Mouse (Mus musculus): ENCODE data around the gene Heatr6. TPM values are rescaled to one million over a fixed set of nuclear protein-coding genes. Genes with fewer than 3 reads are reported as not detected.

Heatr6 gene
- 10 to 100 TPM in 1 of 2 experiments, 1 to 10 TPM in 1; 8.5 to 10.7 TPM for total RNA-seq (2021)
- long read RNA-seq, experiment 1, full-length matches to known transcripts, result 8 of 10 reads
- long read RNA-seq, experiment 1, partial matches to known transcripts, result 1 of 10 reads
- long read RNA-seq, experiment 1, other reads (novel, unspliced or antisense), result 1 of 10 reads
- long read RNA-seq, experiment 2, full-length matches to known transcripts, result 2 of 4 reads
- long read RNA-seq, experiment 2, partial matches to known transcripts, result 1 of 4 reads
- long read RNA-seq, experiment 2, other reads (novel, unspliced or antisense), result 1 of 4 reads

DNA sequence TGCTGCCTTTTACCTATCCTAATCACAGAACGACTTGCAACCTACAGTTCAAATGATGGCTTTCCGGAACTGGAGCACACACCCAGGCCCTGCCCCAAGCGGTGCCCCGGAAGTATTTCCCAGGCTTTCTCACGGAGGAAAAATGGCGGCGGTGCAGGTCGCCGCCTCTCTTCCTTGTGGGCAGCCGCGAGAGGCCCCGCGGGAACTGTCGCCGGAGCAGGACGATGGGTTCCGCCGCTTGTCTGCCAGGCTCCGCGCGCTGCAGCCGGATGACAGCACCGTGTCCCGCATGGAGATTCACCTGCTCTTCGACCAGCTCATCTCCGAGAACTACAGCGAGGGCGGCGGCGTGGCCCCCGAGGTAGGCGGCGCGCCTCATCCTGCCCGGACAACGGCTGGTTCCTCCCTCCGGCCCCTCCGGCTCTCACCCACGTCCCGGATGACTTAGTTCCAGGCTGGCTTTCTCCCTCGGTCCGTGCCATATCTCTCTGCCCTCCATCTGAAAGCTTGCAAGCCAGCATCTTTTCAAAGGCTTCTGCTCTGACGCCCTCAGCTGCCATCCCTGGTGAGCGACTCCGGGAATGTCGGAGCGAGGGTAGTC, at the start of gene Heatr6:
Heatr6 (plus strand) TSS at position 116 of the 601 bp plus-strand sequence.
- peak; percentile 91 for DNase-seq (ENCODE audit: low spot score)

DNA sequence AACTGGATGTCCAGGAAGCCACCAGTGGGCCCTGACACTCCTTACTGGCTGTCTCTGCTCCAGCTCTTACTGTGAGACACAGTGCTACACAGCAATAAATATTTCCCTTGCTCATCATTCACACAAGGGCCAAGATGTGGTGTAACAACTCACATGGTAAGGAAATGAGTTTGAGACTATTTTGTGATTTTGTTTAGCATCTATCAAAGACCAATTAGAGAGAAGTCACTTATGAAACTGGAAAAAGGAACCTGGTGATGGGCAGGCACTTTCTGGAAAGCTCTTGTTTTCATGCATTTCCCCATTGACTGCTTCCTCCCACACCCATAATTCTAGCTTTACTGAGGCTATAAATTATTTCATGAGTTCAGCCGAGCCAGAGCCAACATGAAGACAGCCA, 49.8 kb upstream of the Heatr6 start, which contains the start of gene Wfdc17:
Wfdc17 (plus strand) TSS at position 287 of the 400 bp plus-strand sequence.
- DNase-seq (ENCODE audit: low spot score), result no peak

DNA sequence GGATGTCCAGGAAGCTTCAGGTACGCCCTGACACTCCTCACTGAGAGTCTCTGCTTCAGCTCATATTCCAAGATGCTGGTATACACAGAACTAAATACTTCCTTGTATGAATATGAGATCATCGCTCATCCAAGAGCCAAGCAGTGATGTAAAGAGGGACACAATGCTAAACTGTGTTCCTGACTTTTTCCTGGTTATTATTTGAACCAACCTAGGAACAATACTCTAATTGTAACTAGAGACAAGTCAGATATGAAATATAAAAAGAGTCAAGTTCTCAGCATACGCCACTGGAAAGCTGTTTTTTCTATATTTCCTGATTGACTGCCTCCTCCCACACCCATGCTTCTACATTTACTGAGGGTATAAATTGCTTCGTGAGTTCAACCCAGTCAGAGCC, 44.8 kb upstream of the Heatr6 start, which contains the start of gene Wfdc18:
Wfdc18 (plus strand) TSS at position 301 of the 400 bp plus-strand sequence.
- no peak for DNase-seq (ENCODE audit: low spot score)

DNA sequence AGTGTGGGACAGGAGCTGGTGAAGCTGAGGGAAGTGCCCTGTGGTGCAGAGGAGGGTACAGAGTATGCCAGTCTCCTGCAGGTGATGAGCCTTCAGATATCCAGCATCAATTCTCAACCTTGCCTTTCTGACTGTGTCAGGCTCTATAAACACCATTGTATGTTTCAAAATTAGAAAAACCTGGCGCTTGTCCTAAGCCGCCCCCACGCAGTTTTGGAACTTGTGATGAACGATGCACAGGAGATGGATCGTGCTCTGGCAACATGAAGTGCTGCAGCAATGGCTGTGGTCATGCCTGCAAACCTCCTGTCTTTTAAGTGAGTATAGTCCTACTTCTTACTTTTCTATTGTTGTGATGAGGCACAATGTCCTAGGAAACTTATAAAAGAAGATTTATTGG, 43.8 kb upstream of the Heatr6 start:
- DNase-seq (ENCODE audit: low spot score), result no peak

DNA sequence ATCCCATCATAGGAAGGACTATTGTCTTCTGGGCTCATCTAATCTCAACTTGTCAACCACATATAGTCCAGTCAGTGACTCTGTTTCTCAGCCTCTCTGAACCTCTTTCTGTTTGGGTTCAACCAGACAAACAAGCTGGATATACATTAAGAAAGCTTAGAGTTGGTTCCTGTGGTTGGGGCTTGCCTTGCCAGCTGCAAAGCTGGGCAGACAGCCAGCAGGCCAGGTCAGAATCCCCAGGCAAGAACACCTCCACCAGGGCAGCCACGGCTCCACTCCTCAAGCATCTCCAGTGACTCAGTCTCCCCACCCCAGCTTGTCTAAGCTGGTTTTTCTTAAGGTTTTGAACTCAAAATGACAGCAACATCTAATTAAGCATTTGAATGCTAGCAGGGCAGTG, 40.8 kb upstream of the Heatr6 start:
- DNase-seq (ENCODE audit: low spot score), result no peak

DNA sequence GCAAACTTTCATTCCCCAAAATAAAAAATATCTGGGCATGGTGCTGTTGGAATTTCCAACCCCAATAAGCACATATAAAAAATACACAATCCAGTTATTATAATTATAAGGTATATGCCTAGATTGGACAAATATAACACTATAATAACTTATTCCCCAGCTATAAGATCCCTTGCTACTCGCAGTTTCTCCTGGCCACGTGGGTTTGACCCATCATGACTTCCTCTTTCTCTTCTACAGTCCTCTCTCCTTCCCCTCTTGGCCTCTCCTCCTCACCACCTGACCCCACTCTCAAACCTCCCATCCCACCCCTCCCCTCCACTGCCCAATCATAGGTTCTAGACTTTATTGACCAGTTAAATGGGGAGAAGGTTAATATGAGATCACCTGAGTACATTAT, 39.6 kb upstream of the Heatr6 start:
- DNase-seq (ENCODE audit: low spot score), result no peak

DNA sequence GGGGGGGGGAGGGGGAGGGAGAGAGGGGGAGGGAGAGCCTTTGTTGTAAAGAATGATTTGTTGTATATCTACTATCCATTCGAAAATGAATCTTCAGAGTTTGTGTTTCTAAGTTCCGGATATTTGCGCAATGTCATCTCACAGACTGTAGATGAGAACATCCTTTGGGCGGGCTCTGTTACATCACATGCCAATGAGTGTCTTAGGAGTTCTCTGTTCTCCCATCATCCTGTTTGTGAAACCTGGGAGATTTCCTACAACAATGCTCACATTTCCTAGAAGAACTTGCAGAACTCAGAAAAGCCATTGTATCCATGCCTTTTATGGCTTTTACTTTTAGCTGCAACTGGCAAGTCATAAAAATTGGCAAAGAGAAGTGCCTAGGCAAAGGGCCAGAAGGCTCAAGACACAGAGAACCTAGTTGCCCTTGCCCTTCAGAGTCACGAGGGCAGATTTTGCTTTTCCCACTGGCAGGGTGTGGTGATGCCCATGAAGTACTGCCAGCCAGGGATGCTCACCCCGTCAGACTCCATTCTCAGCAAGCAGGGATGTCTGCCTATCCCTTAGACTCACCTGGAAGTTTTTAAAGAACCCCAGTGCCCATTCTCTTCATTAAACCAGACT, 36.3 kb upstream of the Heatr6 start:
- no peak for DNase-seq (ENCODE audit: low spot score)

DNA sequence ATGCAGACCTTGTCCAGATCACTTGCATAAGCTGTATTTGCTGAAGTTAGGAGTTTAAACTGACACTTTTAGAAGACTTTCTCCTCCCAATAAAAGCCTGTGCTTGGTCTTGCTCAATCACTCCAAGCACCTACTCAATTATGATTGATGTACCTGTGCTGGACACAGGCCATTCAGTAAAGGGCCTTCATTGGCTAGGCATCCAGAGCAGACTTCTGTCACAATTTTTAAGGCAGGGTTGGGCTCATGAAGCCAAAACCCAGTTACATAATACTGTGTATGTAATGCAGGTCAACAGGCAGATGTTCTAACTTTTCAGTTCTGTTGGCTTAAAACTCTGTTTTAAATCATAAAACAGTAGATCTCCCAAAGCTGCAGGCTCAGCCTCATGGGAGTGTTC, 32.7 kb upstream of the Heatr6 start:
- no peak for DNase-seq (ENCODE audit: low spot score)

DNA sequence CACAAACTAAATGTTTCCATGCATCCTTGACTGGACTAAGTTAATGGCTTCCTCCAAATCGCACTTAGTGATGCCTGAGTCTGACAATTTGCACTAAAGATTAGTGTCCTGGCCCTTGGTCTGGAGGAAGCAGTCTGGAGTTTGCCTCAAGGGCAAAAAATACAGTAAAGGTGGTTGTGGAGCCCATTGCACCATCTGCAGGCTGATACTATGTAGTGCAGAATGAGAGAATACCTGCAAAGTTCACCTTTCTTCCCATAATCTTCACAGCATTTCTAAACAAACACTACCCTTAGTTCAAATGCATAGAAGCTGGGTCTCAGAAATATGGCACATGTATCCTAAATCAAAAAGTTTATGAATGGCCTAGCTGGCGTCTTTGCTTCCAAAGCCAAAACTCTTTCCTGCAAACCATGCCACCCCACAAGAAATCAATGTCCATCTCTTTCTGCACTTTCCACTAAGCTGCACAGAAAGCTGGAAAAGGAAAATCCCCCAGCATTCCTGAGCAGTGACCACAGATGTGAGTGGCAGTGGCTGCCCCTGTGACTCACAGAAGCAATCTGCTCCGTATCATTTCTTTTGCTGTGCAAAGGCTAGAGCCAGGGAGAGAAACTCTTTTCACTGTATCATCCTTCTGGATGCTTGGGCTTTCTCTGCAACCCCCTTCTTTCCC, 24.6 kb upstream of the Heatr6 start:
- DNase-seq (ENCODE audit: low spot score), result no peak

DNA sequence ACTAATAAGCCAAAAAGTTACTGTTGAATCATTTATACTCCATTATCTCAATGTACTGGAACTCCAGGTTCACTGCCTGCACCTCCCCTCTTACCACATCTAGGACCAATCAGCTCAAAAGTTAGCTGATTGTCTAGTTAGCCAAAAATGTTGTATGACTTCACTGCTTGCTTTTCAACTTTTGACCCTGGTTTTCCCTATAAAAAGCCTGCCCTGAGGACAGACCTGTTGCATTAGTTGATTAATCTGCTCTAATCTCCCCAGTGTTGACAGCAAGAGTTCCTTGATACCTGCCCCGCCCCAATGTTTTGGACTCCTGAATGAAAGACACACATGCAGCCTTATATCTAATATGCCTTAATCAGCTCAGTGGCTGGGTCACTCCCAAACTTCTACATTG, 22.4 kb upstream of the Heatr6 start:
- no peak for DNase-seq (ENCODE audit: low spot score)

DNA sequence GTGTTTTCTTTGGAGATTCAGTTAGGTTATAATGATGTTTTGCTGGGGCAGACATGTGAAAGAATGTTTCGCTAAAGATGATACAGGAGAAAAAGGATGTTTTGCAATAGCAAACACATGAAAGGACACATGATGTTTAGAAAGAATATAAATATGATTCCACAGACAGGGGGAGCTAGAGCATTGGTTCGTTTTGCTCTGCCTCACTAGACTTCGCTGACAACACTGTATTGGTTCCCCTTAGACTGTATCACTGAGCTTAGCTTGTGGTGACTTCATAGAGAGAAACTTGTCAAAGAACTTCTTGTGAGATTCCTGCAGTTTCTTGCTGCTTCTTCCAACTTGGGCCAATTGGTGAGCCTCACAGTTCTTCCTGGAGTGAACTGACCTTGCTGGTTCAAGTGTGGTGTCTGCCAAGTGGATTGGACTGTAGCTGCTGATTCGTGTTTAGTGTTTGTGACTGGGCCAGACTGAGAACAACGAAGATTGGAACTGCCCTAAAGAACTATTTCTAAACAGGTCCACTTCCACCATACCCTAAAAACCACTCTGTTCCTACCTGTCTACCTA, 20.3 kb upstream of the Heatr6 start:
- DNase-seq (ENCODE audit: low spot score), result no peak

DNA sequence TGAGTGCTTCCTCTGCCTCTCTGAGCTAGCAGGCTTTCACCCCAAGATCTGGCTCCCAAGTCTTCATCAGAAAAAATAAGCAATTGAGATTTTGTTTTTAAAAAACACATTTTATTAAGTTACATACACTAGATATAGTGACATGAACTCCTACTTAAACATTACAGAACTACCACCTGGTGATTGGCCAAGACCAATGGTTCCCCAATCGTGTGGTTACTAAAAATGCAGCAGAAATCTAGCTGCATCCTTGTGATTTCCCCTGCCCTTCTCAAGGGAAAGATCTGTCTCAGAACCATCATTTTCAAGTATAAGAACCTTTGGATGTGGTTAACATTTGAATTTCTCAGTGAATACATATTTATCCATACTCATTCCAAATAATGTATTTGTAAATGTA, 19.3 kb upstream of the Heatr6 start:
- DNase-seq (ENCODE audit: low spot score), result no peak

DNA sequence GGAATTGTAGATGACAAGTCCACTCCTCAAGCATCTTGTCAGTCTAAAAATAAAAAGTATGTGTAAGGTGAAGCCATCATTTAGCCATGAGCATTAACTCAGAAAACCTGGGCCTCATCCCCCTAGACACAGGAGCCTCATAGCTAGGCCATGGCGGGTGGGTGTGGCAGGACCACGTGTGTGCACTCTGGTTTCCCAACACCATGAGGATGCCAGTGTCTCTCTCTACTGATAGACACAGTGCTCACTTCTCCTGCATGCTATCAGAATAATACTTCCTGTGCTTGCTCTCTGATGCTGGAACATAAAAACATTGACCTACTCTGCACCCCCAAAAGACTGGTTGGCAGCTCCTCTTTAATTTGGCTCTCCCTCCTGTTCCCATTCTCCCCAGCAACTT, 17.6 kb upstream of the Heatr6 start:
- DNase-seq (ENCODE audit: low spot score), result no peak

DNA sequence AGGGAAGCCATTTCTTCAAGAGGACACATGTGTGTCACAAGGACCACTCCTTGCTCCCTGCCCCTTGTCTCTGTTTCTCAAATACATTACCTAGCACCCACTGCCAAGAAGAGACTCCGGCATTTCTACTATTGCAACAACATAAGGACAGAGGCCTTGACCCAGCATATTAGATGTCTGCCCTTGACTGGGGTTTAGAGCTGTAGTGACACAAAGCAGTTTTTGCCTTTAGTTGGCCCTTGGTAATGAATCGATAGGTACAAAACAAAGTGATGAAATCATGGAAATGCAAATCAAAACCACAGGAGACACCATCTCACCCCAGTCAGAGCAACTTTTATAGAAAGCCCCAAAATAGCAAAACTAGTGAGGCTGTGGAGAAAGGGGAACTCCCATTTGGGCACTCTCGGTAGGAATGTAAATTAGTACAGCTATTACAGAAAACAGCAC, 16.4 kb upstream of the Heatr6 start:
- DNase-seq (ENCODE audit: low spot score), result no peak

DNA sequence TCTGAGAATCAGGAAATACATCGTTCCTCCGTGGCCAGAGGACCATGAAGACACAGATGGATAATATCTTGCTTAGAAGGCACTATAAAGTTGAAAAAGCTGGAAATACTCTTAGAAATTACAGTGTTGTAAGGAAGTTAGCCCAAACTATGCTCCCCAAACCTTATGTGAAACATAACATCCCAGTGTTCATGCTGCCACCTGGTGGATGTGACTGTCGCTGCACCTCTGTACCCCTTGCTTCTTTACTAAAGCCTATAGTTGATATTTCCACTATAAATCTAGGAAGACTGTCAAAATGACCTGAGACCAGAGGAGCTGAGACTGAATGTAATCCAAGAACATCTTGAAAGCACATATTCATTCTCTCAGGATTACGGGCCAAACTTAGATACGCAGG, 14.3 kb upstream of the Heatr6 start:
- DNase-seq (ENCODE audit: low spot score), result peak; percentile 74

DNA sequence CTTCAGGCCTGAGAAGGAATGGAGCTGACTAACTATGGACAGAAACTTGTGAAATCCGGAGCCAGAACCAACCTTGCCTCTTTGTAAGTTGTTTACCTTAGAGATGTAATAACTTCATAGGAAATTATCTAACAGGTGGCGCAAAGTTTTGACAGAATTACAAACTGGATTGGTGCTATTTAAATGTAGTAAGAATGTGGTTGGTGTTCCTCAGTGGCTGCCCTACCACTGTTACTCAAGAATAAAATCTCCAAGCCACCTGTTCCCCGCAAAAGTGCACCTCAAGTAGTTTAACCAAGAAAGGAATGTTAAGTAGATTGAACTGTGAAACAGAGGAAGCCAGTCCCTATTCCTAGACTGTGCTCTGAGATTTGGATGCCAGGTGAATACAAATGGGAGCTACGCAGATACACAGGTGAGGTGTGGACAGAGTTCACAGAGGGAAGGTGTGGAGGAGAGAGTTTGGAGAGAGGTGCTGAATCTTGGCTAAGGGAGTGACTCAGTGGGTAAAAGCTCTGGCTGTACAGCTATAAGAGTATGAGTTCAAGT, 13.0 kb upstream of the Heatr6 start:
- no peak for DNase-seq (ENCODE audit: low spot score)

DNA sequence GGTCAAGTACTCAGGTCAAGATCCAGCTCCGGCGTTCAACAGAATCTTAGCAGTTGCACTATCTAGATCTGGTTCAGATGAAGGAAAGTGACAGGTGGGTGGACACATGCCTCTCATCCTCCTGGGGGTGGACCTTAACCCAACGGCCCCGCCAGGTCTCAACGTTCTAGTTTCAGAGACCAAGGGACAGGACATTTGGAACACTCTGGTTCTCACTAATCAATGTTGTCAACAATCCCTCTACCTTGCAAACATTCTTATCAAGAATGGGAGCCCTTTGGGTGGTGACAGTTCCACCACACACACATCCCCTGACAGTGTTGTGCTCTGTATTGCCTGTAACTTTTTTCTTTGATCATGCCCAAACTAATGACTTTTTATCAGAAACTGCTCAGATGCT, 11.7 kb upstream of the Heatr6 start:
- DNase-seq (ENCODE audit: low spot score), result no peak

DNA sequence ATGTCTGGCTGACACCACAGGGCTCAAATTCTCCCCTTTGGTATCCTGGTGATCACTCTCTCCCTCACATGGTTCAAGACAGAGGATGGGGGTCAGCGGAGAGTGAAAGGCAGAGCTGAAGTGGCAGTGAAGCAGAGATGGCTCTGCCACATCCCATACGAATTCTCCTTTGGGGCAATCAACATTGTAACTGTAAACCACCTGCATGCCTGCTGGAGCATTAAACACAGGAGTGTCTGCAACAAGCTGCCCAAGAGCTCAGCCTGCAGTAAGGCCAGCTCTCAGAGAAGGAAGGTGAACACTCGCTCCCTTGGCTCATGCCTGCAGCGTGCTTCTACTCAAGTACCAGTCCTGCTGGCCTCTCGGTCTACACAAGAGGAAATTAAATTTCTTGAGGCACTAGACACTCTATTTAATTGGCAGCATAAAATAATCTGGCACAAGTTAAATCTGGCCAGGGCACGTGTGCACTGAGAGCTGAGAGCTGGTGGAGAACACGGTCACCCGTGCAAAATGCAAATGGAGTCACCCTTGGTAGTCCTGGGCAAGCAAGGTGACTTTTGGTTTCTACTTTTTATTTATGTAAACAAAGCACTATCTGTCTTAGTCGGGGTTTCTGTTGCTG, 10.7 kb upstream of the Heatr6 start:
- no peak for DNase-seq (ENCODE audit: low spot score)

DNA sequence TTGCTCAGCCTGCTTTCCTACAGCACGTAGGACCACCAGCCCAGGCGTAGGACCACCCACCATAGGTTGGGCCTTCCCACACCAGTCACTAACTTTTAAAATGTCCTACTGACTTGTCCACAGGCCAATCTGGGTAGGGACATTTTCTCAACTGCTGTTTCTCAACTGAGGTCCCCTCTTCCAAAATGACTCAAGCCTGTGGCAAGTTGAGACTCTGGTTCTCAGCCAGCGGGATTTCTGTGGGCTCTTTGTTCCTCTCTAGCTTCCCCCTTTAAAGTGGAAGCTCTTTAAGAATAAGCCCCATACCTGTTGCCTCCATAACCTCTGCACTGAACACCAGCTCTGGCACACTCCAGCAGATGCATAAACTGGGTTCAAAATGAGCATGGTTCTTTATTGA, 10.0 kb upstream of the Heatr6 start:
- no peak for DNase-seq (ENCODE audit: low spot score)

DNA sequence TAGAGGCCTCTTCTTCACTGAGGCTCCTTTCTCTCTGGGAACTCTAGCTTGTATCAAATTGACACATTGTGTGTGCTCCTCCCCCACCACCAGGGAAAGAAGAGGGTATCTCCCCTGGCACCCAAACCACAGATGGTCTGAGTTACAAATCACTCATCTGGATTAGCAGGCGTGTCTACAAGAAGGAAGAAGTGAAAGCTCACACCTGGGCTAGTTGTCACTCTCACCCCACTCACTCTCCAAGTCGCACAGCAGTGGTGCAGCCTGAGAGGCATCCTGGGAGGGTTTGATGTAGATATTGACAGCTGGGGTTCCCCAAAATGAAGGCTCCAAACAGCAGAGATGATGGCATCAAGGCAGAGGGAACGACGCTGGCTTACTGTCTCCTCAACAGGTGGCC, 7.3 kb upstream of the Heatr6 start:
- DNase-seq (ENCODE audit: low spot score), result no peak

DNA sequence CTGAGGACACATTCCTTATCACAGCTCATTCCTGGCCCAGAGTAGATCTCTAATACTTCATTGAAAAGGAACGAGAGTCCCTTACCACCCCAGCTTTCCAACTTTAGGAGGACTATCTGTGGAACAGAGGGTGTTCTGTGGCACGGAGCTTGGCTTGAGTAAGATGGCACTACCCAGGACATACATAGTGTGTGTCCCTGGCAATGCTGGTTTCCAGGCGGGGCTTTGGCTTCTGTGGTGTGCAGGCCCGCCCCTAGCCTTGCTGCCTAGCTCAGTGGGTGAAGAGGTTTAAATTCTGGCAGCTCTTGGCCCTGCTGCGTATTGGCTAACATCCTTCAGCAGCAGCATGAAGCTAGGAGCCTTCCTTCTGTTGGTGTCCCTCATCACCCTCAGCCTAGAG, 6.8 kb upstream of the Heatr6 start, which contains the start of gene Wfdc21:
Wfdc21 (plus strand) TSS at position 260 of the 400 bp plus-strand sequence.
- DNase-seq (ENCODE audit: low spot score), result no peak

Data from gastrocnemius, adult 18-20 months (tissue).